Mouse (Mus musculus) megakaryocyte-erythroid progenitor cell, adult 5 weeks (primary cell): ENCODE results near the gene Serpine1. TPM values are rescaled to one million over a fixed set of nuclear protein-coding genes. Genes with fewer than 3 reads are reported as not detected.

ENCODE experiments used
- polyA plus RNA-seq: library from polyadenylated mRNA; stranded (reverse); fragments of >175 nt; gene quantifications from 2 replicates; pipeline ENCODE4 v1.2.3, GENCODE M21; 2012

Serpine1 gene
- 0.35 and 0.64 TPM in 2 replicates for polyA plus RNA-seq

DNA sequence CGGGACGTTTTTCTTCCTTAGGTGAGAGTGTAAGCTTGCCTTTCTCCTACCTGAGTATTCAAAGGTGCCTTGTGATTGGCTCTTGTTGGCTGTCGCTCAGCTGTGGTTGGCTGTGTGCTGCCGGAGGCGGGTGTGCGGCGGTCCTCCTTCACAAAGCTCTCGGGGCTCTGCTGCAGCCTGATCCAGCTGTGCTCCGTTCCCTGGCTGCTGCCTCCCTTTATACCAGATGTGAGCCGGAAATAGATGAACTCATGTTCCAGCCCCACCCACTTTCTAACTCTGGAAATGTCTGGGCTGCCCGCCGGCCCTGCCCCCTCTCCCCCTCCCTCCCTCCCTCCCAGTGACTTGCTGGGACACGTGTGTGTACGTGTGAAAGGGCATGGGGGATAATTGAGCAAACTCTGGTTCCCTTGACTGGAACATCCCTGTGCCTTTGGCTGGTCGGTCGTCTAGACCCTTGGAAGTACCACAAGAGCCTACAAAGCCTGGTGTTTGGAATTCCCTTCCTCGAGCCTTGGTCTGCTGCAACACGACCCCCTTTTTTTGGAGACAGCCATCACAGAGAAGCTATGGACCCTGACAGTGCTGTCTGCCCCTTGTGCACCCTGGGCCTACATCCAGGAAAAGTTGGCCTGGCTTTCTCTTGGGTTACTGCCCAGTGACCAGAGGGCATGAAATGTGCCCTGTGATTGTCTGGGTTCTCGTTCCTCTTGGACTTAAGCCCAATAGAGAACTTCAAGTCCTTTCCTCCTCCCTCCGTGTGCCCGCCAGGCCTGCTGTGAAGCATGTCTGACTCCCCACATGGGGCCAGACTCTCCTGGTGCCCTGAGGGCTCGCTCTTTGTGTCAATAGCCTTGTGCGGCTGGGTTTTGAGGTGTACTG lies at the start of gene Serpine1:
Gene Serpine1, minus strand, starts transcription at position 190 of the 882 bp plus-strand sequence.

DNA sequence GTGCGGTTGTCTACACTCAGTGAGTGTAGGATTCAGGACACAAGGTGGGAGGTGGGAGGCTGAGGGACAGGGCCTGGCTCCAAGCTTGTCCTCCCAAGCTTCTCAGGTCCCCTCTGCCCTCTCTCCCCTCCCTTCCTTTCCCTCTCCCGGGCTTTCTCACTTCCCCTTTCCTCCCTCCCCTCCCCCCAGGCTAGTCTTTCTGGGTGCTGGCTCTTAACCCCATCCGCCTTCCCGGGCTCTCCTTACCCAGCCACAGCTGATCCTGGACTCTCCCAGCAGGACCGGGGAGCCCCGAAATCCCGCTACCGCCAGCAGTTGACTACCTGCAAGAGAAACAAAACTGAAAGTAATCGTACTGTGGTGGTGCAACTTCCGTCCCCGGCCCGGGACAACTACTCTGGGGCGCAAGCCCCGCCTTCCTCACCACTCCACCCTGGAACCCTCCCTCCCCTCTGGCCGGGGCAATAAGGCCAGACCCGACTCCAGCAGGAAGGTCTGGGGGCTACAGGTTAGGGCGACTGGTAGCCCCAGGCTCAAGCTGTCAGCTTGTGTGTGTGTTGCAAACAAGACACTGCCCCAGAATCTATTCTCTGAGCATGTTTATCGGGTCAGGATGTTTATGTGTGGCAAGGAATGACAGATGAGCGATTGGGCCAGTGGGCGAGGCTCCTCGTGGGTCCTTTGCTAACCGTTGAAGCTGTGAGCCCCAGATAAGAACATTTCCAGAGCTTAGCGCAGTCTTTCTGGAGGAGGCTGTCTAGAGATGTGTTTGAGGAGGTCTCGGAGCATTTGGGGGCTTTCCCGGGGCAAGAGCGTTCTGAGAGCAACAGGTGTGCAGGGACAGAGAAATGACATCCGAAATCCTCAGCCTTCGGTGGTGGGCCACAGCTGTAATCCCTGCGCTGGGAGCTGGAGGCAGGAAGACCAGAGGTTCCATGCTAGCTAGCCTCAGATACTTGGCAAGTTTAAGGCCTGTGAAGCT lies 44.1 kb upstream of the Serpine1 start, which contains the start of gene Trim56:
Gene Trim56, minus strand, starts transcription at position 344 of the 982 bp plus-strand sequence.

DNA sequence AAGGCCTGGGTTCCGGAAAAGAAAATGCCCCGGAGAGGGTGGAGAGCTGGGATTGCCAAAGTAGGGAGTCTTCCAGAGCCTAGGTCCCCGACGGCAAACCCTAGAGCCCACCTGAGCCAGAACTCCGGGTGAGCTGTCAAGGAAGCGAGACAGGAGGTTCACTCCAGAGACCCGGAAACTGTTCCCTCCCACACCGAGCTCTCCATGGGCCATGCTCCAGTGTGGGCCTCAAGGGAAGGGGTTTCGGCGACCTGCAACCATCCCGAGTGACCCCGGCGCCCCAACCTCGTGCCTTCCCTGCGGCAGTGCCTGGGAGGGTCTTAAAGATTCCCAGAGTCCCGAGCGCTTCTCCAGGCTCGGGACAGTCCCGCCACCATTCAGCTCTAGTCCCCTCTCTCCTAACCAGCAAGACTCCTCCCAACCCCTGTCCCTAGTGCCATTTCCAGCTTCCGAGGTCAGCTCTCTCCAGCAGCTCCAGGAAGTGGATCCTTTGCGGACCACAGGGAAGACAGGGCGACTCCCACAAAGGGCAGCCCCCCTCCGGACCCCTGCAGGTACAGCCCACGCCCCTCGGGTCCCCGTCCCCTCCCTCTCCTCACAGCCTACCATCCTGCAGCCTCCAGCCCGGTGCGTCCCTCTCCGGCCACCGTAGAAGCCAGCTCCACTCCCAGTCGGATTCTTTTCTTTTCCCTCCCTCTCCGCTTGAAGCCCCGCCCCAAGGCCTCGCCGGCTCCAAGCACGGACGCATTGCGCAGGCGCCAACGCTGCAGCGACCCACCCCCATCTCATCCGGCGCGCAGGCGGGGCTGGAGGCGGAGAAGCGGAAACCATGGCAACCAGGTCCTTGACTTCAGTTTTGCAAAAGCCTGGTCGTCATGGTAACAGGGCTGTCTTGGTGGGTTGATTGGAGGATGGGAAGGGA lies 26.4 kb downstream of the Serpine1 start, which contains the start of gene Ap1s1:
Gene Ap1s1, minus strand, starts transcription at position 734 of the 922 bp plus-strand sequence.

DNA sequence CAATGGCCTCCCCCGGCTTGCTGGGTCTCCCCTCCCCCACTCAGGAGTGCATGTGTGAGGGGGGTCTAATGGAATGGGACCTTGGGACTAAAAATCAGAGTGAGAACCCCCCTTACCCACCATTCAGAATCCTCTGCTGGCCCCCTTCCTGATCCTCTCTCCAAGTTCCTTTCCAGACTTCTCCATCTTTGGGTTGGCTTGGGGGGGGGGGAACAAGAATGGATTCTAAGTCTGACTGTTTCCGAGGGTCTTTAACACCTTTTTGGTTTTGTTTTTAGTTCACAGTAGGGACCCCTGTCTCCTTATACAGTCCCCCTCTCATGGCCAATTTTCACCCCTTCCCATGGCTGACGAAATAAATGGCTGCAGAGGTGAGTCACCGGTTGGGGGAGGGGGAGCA lies 46.0 kb downstream of the Serpine1 start, which contains the start of gene Vgf:
Gene Vgf, plus strand, starts transcription at position 301 of the 400 bp plus-strand sequence.

Other genes starting within 250 kb of the Serpine1 start
- not detected in 2 replicates for gene Col26a1, start 189.1 kb downstream of the Serpine1 start, polyA plus RNA-seq
- gene Ift22, start 164.1 kb downstream of the Serpine1 start, polyA plus RNA-seq, result 8.9 and 12.9 TPM in 2 replicates
- gene Fis1, start 119.0 kb downstream of the Serpine1 start, polyA plus RNA-seq, result 533 and 693 TPM in 2 replicates
- gene Cldn15, start 105.7 kb downstream of the Serpine1 start, polyA plus RNA-seq, result 33.9 and 56.2 TPM in 2 replicates
- gene Plod3, start 85.2 kb downstream of the Serpine1 start, polyA plus RNA-seq, result 152 and 221 TPM in 2 replicates
- gene Znhit1, start 84.2 kb downstream of the Serpine1 start, polyA plus RNA-seq, result 324 and 404 TPM in 2 replicates
- gene Vgf, start 45.9 kb downstream of the Serpine1 start, polyA plus RNA-seq, result 1.00 and 1.6 TPM in 2 replicates
- 100 and 113 TPM in 2 replicates for gene Ap1s1, start 26.1 kb downstream of the Serpine1 start, polyA plus RNA-seq
- gene Trim56, start 43.9 kb upstream of the Serpine1 start, polyA plus RNA-seq, result 13.5 and 14.7 TPM in 2 replicates
- gene Muc3, start 77.1 kb upstream of the Serpine1 start, polyA plus RNA-seq, result not detected in 2 replicates
- gene Muc3a, start 140.1 kb upstream of the Serpine1 start, polyA plus RNA-seq, result 0.18 and 0.41 TPM in 2 replicates
- 46.0 and 66.5 TPM in 2 replicates for gene Ache, start 215.3 kb upstream of the Serpine1 start, polyA plus RNA-seq
- gene Ufsp1, start 222.4 kb upstream of the Serpine1 start, polyA plus RNA-seq, result 33.9 and 57.2 TPM in 2 replicates
- 423 and 553 TPM in 2 replicates for gene Srrt, start 235.4 kb upstream of the Serpine1 start, polyA plus RNA-seq
- 70.9 and 87.7 TPM in 2 replicates for gene Trip6, start 242.1 kb upstream of the Serpine1 start, polyA plus RNA-seq